Mouse (Mus musculus) kidney, embryonic 14.5 days (tissue): ENCODE results near the gene Tmem106c. TPM values are rescaled to one million over a fixed set of nuclear protein-coding genes. Genes with fewer than 3 reads are reported as not detected.

Source experiments
- ATAC-seq: fragments of 200-750 bp; cut with Nextera tagmentation; 2 replicates; pipeline ENCODE4 v1.8.0; 2017; ENCODE audit warnings: moderate number of reproducible peaks, mild to moderate bottlenecking, moderate TSS enrichment, moderate library complexity; ENCODE audit not compliant: low FRiP score, low TSS enrichment
- H3K27ac ChIP-seq: fragments of 300-500 bp; sonication (generic); 2 replicates; pipeline ENCODE4 v1.5.1; 2014; ENCODE audit warnings: low read depth, mild to moderate bottlenecking, low read length, moderate library complexity, mixed read lengths
- H3K27me3 ChIP-seq: fragments of 300-500 bp; sonication (generic); 2 replicates; pipeline ENCODE4 v1.6.1; 2014; ENCODE audit warnings: mild to moderate bottlenecking, low read length; ENCODE audit not compliant: control insufficient read depth, insufficient read depth
- H3K36me3 ChIP-seq: fragments of 300-500 bp; sonication (generic); 2 replicates; pipeline ENCODE4 v1.6.1; 2014; ENCODE audit warnings: low read length, mixed read lengths; ENCODE audit not compliant: control insufficient read depth, insufficient read depth
- H3K4me1 ChIP-seq: fragments of 300-500 bp; sonication (generic); 2 replicates; pipeline ENCODE4 v1.6.1; 2014; ENCODE audit warnings: low read length, mixed read lengths; ENCODE audit not compliant: control insufficient read depth, insufficient read depth
- H3K4me2 ChIP-seq: fragments of 300-500 bp; sonication (generic); replicated peaks from 2 replicates; pipeline ENCODE4 v1.6.1; 2014; ENCODE audit warnings: low read depth, mild to moderate bottlenecking, low read length
- H3K4me3 ChIP-seq: fragments of 300-500 bp; sonication (generic); 2 replicates; pipeline ENCODE4 v1.5.1; 2014; ENCODE audit warnings: mild to moderate bottlenecking, low read length
- H3K9ac ChIP-seq: fragments of 300-500 bp; sonication (generic); 2 replicates; pipeline ENCODE4 v1.6.1; 2014; ENCODE audit warnings: low read depth, mild to moderate bottlenecking, low read length, moderate library complexity
- H3K9me3 ChIP-seq: fragments of 300-500 bp; sonication (generic); 2 replicates; pipeline ENCODE4 v1.6.1; 2016; ENCODE audit warnings: low read length; ENCODE audit not compliant: control insufficient read depth
- WGBS: fragments of 180-500 bp; shearing (Covaris S2); extraction: QIAGEN DNeasy Blood & Tissue Kit; methylation state at CpG from one replicate; pipeline ENCODE4 v1.1.7; 2014; 5-methylcytosine and 5-hydroxymethylcytosine counted together
- polyA plus RNA-seq: library from polyadenylated mRNA; unstranded; fragments of >200 nt; fragmentation: Nextera tagmentation; extraction: Ambion mirVana; gene quantifications from 2 replicates; pipeline ENCODE4 v1.2.1, GENCODE M21; 2014

The Tmem106c gene
- polyA plus RNA-seq, 1 experiment from 2014 or later = 44.9 TPM

DNA sequence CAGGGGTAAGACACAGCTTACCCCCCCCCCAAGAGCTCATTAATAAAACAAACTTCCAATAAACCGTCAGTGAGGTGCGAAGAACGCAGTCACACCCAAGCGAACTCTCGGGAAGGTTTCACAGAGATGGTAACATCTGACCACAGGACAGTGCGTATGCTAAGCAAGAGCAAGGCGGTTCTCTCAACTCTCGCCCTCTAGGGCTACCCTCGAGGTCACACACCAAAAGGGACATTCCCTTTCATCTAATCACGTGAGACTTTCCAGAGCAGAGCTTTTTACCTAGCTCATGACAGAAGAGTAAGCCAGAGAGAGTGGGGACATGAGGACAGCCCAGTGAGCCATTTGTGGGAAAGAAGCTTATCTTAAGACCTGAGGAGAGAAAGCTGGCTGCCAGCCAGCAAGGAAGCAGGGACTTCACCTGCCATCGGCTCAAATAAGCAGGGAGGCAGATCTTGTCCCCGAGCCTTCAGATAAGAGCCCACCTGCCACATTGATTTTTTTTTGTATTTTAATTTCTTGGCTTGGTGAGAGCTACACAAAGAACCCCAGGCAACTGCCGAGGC, 34.7 kb upstream of the Tmem106c start:
- Histone ChIP-seq H3K4me2 (no peak overlapping the region), H3K27ac (no peak overlapping the region), H3K9ac (no peak overlapping the region), H3K9me3 (no peaks in the 10 kb centered on the region), H3K27me3 (no peaks in the 10 kb centered on the region), H3K4me1 (peaks cover 4% of the 10 kb centered on the region; the same call in 1 of the 2 replicates), H3K36me3 (no peaks in the 10 kb centered on the region), H3K4me3 (no peak overlapping the region)
- 46% methylated on average over 13 of the region's 13 CpGs for WGBS
- no peak for ATAC-seq

- 61% methylated on average over 12 of the region's 12 CpGs for WGBS
- H3K36me3 ChIP-seq = no peaks in the 10 kb centered on the region
- peaks cover 4% of the 10 kb centered on the region; the same call in 1 of the 2 replicates for H3K4me1 ChIP-seq
- H3K9me3 ChIP-seq = no peaks in the 10 kb centered on the region
- no peak overlapping the region for H3K4me3 ChIP-seq
- no peak overlapping the region for H3K9ac ChIP-seq
- no peaks in the 10 kb centered on the region for H3K27me3 ChIP-seq
- peak overlapping the region; percentile 42; the same call in 1 of the 2 replicates for H3K27ac ChIP-seq
- H3K4me2 ChIP-seq = no peak overlapping the region
- peak; percentile 54; the same call in 1 of the 2 replicates for ATAC-seq
Measured at GRCm38 (mm10) chr15:97932441-97932840, 31.6 kb upstream of the Tmem106c start.

- H3K4me2 ChIP-seq = no peak overlapping the region
Measured at GRCm38 (mm10) chr15:97938580-97938979, 25.4 kb upstream of the Tmem106c start.

GRCm38 (mm10) chr15:97940088-97940487, 23.9 kb upstream of the Tmem106c start:
- no peak overlapping the region for H3K4me3 ChIP-seq
- H3K9ac ChIP-seq = no peak overlapping the region
- no peak overlapping the region for H3K27ac ChIP-seq
- H3K27me3 ChIP-seq = no peaks in the 10 kb centered on the region
- no peak for ATAC-seq
- no peaks in the 10 kb centered on the region for H3K9me3 ChIP-seq
- no peak overlapping the region for H3K4me2 ChIP-seq
- 91% methylated on average over 2 of the region's 2 CpGs for WGBS
- H3K36me3 ChIP-seq = no peaks in the 10 kb centered on the region
- 0 out of 2 replicates have a peak, but pooled peaks cover 4% of the 10 kb centered on the region for H3K4me1 ChIP-seq

More at GRCm38 (mm10) chr15:97938580-97938979, 25.4 kb upstream of the Tmem106c start:
- Histone ChIP-seq H3K27ac (no peak overlapping the region), H3K4me1 (0 out of 2 replicates have a peak, but pooled peaks cover 4% of the 10 kb centered on the region), H3K9me3 (no peaks in the 10 kb centered on the region), H3K36me3 (no peaks in the 10 kb centered on the region), H3K9ac (no peak overlapping the region), H3K27me3 (no peaks in the 10 kb centered on the region), H3K4me3 (no peak overlapping the region)
- WGBS = 44% methylated on average over 6 of the region's 6 CpGs
- no peak for ATAC-seq

DNA sequence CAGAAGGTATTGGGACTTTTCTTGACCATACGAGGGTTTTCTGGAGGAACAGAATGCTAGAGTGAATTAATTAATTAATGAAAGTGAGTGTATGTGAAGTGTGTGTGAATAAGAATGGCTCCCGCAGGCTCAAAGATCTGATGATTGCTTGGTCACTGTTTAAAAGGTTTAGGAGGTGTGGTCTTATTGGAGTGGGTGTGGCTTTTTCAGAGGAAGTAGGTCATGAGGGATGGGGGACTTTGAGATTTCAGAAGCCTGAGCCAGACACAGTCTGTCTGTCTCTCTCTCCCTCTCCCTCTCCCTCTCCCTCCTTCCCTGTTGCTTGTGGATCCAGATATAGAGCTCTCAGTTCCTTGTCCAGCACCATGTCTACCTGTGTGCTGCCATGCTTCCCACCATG, 22.7 kb upstream of the Tmem106c start:
- Histone ChIP-seq H3K27me3 (no peaks in the 10 kb centered on the region), H3K36me3 (no peaks in the 10 kb centered on the region), H3K4me1 (0 out of 2 replicates have a peak, but pooled peaks cover 7% of the 10 kb centered on the region), H3K4me2 (no peak overlapping the region), H3K9ac (no peak overlapping the region), H3K27ac (no peak overlapping the region), H3K9me3 (no peaks in the 10 kb centered on the region), H3K4me3 (no peak overlapping the region)
- WGBS = 93% methylated on average over 2 of the region's 2 CpGs
- ATAC-seq = no peak

GRCm38 (mm10) chr15:97942538-97942937, 21.5 kb upstream of the Tmem106c start:
- WGBS = 86% methylated on average over 8 of the region's 8 CpGs
- ATAC-seq = no peak
- Histone ChIP-seq H3K9ac (no peak overlapping the region), H3K4me2 (no peak overlapping the region), H3K4me3 (no peak overlapping the region), H3K9me3 (no peaks in the 10 kb centered on the region), H3K36me3 (no peaks in the 10 kb centered on the region), H3K27ac (no peak overlapping the region), H3K4me1 (0 out of 2 replicates have a peak, but pooled peaks cover 7% of the 10 kb centered on the region), H3K27me3 (no peaks in the 10 kb centered on the region)

DNA sequence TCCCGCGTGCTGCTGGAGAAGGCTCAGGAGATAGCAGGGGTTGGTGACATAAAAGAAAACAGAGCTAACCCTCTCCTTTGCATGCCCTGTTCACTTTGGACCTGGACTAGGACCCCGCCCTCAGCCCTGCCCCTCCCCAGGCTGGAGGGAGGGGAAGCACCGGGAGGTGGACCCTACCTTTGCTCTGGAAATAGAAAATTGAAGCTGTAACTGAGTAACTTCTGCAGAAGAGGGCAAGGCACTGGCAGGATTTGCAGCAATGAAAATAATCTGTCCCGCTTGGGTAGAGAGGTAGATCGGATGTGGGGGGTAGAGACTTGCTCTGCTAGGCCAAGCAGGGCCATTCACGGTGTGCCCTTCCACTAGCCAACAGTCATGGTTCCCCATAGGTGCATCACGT, 20.6 kb upstream of the Tmem106c start:
- no peaks in the 10 kb centered on the region for H3K36me3 ChIP-seq
- 0 out of 2 replicates have a peak, but pooled peaks have one; percentile 36 for ATAC-seq
- 0 out of 2 replicates have a peak, but pooled peaks cover 7% of the 10 kb centered on the region for H3K4me1 ChIP-seq
- H3K9me3 ChIP-seq = no peaks in the 10 kb centered on the region
- H3K9ac ChIP-seq = no peak overlapping the region
- H3K27me3 ChIP-seq = no peaks in the 10 kb centered on the region
- 68% methylated on average over 8 of the region's 8 CpGs for WGBS
- H3K27ac ChIP-seq = no peak overlapping the region
- H3K4me2 ChIP-seq = no peak overlapping the region
- no peak overlapping the region for H3K4me3 ChIP-seq

GRCm38 (mm10) chr15:97944919-97945574, 19.0 kb upstream of the Tmem106c start:
- Histone ChIP-seq H3K36me3 (no peaks in the 10 kb centered on the region), H3K4me3 (no peak overlapping the region), H3K4me2 (peak overlapping the region; percentile 15; the same call in 1 of the 2 replicates), H3K27ac (peak overlapping the region; percentile 62; the same call in 1 of the 2 replicates), H3K9ac (no peak overlapping the region), H3K9me3 (no peaks in the 10 kb centered on the region), H3K27me3 (no peaks in the 10 kb centered on the region), H3K4me1 (0 out of 2 replicates have a peak, but pooled peaks cover 6% of the 10 kb centered on the region)
- 26% methylated on average over 11 of the region's 11 CpGs for WGBS
- peak; percentile 64 for ATAC-seq
